Mouse (Mus musculus) ES-Bruce4 (cell line): ENCODE data around the gene Mab21l1. TPM values are rescaled to one million over a fixed set of nuclear protein-coding genes. Genes with fewer than 3 reads are reported as not detected.

Experiments
- H3K27ac ChIP-seq: 2 replicates; pipeline ENCODE4 v1.5.1; 2012; ENCODE audit warnings: low read length, inconsistent platforms; ENCODE audit not compliant: insufficient read depth
- H3K27me3 ChIP-seq: 2 replicates; pipeline ENCODE4 v1.6.1; 2012; ENCODE audit warnings: mild to moderate bottlenecking, low read length, inconsistent platforms; ENCODE audit not compliant: control insufficient read depth, poor library complexity, insufficient read depth, severe bottlenecking
- H3K36me3 ChIP-seq: 2 replicates; pipeline ENCODE4 v1.6.1; 2012; ENCODE audit warnings: inconsistent platforms, mild to moderate bottlenecking, low read length, moderate library complexity; ENCODE audit not compliant: control insufficient read depth, poor library complexity, insufficient read depth, severe bottlenecking
- H3K4me1 ChIP-seq: one replicate; pipeline ENCODE4 v1.8.1; 2011; ENCODE audit warnings: low read length; ENCODE audit not compliant: control insufficient read depth, insufficient read depth
- H3K4me3 ChIP-seq: 2 replicates; pipeline ENCODE4 v1.5.1; 2011; ENCODE audit warnings: low read depth, mild to moderate bottlenecking, low read length
- H3K9ac ChIP-seq: 2 replicates; pipeline ENCODE4 v1.6.1; 2012; ENCODE audit warnings: low read depth, mild to moderate bottlenecking, inconsistent platforms; ENCODE audit not compliant: poor library complexity, severe bottlenecking
- H3K9me3 ChIP-seq: replicated peaks from 2 replicates; pipeline ENCODE4 v1.6.1; 2012; ENCODE audit warnings: mild to moderate bottlenecking, low read length, inconsistent platforms; ENCODE audit not compliant: control insufficient read depth, poor library complexity, insufficient read depth, severe bottlenecking
- CTCF ChIP-seq: IDR thresholded peaks from one replicate; pipeline ENCODE4 v1.8.1; 2011; ENCODE audit warnings: low read depth, low read length
- EP300 ChIP-seq: IDR thresholded peaks from 2 replicates; pipeline ENCODE4 v1.6.1; 2011; ENCODE audit warnings: low read depth, low read length; ENCODE audit not compliant: insufficient read depth
- POLR2A ChIP-seq: IDR thresholded peaks from one replicate; pipeline ENCODE4 v1.8.1; 2011; ENCODE audit warnings: low read length; ENCODE audit not compliant: insufficient read depth
- polyA plus RNA-seq: library from polyadenylated mRNA; stranded (reverse); fragments of >200 nt; gene quantifications from 2 replicates; pipeline ENCODE4 v1.2.4, GENCODE M21; 2011; ENCODE audit warnings: low read depth; ENCODE audit not compliant: missing spikeins, insufficient read depth, insufficient read length

The Mab21l1 gene
- polyA plus RNA-seq, result not detected in 2 replicates

GRCm38 (mm10) chr3:55782056-55782687 lies at the start of gene Mab21l1:
Gene Mab21l1 (plus strand): TSS chr3:55782510.
- H3K36me3 ChIP-seq, result no peaks in the 10 kb centered on the region
- H3K4me1 ChIP-seq, result no peaks in the 10 kb centered on the region

GRCm38 (mm10) chr3:55733665-55734064 lies 48.6 kb upstream of the Mab21l1 start:
- TF ChIP-seq EP300 (no peak), CTCF (no peak), POLR2A (no peak)
- H3K9me3 ChIP-seq, result no peaks in the 10 kb centered on the region
- H3K4me1 ChIP-seq, result no peaks in the 10 kb centered on the region
- H3K27ac ChIP-seq, result no peak overlapping the region
- H3K36me3 ChIP-seq, result no peaks in the 10 kb centered on the region
- H3K9ac ChIP-seq, result no peak overlapping the region
- H3K4me3 ChIP-seq, result no peak overlapping the region
- H3K27me3 ChIP-seq, result no peaks in the 10 kb centered on the region

More at GRCm38 (mm10) chr3:55782056-55782687, at the start of gene Mab21l1:
- no peaks in the 10 kb centered on the region; the same call in 1 of the 2 replicates for H3K9me3 ChIP-seq
- TF ChIP-seq POLR2A (no peak), EP300 (no peak), CTCF (no peak)
- no peak within 1 kb of the TSS for H3K9ac ChIP-seq
- peak within 1 kb of the TSS; percentile 30 for H3K4me3 ChIP-seq
- H3K27me3 ChIP-seq, result peaks cover 13% of the 10 kb centered on the region
- H3K27ac ChIP-seq, result no peak within 1 kb of the TSS

DNA sequence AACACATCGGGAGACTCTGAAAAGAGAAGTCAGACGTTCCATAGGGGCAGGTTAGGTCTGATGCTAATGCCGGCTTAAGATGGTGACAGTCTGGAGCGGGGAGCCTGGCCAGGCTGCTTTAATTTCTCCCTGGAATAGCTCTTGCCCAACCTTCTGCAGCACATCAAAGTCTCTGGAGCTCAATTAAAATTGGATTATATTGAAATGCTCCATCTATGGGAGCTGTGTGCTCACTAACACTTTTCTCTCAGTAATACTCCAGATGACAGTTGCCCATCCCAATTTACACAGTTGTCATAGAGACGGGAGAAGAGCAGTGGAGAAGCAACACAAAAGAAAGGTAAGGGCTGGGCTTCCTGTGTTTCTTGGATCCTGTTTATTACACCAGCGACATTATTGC lies 40.9 kb upstream of the Mab21l1 start:
- TF ChIP-seq POLR2A (no peak), EP300 (no peak), CTCF (no peak)
- no peaks in the 10 kb centered on the region for H3K4me1 ChIP-seq
- H3K36me3 ChIP-seq, result no peaks in the 10 kb centered on the region
- H3K4me3 ChIP-seq, result no peak overlapping the region
- H3K27ac ChIP-seq, result no peak overlapping the region
- H3K9me3 ChIP-seq, result no peaks in the 10 kb centered on the region
- no peak overlapping the region for H3K9ac ChIP-seq
- H3K27me3 ChIP-seq, result no peaks in the 10 kb centered on the region; the same call in 1 of the 2 replicates

DNA sequence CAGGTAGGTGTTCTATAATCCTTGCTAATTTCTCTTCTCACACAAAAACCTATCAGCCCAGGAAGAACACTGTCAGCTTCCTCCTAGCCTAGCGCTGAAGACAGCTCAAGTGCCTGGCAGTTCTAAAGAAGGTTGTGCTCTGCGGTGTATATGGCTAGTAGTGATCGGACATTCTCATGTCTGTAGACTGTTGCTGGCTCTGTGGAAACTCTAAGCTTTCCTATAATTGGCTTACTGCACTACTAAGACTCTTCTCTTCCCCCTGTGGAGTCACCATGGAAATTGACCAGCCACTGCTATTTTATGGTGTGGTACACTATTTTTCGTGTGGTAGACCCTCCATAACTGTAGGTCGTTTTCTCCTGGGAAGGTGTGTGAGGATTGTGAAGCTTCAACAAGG lies 40.1 kb upstream of the Mab21l1 start:
- TF ChIP-seq POLR2A (no peak), EP300 (no peak), CTCF (no peak)
- H3K36me3 ChIP-seq, result no peaks in the 10 kb centered on the region
- H3K4me3 ChIP-seq, result no peak overlapping the region
- no peak overlapping the region for H3K9ac ChIP-seq
- no peaks in the 10 kb centered on the region for H3K9me3 ChIP-seq
- no peaks in the 10 kb centered on the region for H3K4me1 ChIP-seq
- no peaks in the 10 kb centered on the region; the same call in 1 of the 2 replicates for H3K27me3 ChIP-seq
- no peak overlapping the region for H3K27ac ChIP-seq

DNA sequence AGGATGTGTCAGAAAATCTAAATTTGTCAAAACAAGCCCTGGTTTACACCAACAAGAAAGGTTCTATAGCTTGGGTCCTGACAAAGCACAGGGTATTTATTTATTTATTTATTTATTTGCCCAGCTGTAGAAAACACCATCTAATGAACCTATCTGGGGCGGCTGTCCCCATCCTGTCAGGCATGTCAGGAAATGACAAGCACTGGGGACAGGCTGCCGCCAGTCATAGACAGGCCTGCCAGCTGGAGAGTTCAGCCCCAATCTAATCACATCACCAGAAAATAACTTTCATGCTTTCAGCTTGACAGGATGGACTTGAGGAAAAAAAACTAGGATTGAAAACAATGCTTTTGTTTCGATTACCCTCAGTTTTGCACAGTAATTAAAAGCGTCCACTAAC lies 39.7 kb upstream of the Mab21l1 start:
- Histone ChIP-seq H3K36me3 (no peaks in the 10 kb centered on the region), H3K4me3 (no peak overlapping the region)
- TF ChIP-seq CTCF (no peak), EP300 (no peak), POLR2A (no peak)

DNA sequence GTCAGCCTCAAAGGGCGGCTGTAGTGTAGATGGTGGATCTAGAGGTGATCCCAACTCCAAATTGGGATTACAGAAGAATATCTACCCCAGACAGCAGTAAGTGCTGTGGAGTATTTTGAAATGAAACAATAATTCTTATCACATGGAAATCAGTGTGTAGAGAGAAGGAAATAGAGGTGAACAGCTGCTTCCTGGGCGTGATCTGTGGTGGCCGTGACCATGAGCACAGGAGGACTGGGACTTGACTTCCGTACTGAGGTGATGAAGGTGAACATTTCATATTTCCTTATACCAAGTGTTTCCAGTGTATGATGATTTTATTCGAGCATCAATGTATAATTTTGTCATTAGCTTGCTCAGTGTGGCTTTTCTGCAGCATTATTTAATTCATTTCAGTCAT lies 38.4 kb upstream of the Mab21l1 start:
- TF ChIP-seq CTCF, result no peak
- no peak for TF ChIP-seq POLR2A
- no peak for TF ChIP-seq EP300
- Histone ChIP-seq H3K4me3 (no peak overlapping the region), H3K27me3 (no peaks in the 10 kb centered on the region; the same call in 1 of the 2 replicates)

More for the DNA sequence above, 39.7 kb upstream of the Mab21l1 start:
- H3K4me1 ChIP-seq, result no peaks in the 10 kb centered on the region
- no peak overlapping the region for H3K27ac ChIP-seq
- no peaks in the 10 kb centered on the region for H3K9me3 ChIP-seq
- H3K9ac ChIP-seq, result no peak overlapping the region
- H3K27me3 ChIP-seq, result no peaks in the 10 kb centered on the region; the same call in 1 of the 2 replicates

More for the DNA sequence above, 38.4 kb upstream of the Mab21l1 start:
- no peak overlapping the region for H3K27ac ChIP-seq
- H3K9ac ChIP-seq, result no peak overlapping the region
- H3K9me3 ChIP-seq, result no peaks in the 10 kb centered on the region
- H3K4me1 ChIP-seq, result no peaks in the 10 kb centered on the region
- no peaks in the 10 kb centered on the region for H3K36me3 ChIP-seq
